Mouse (Mus musculus): ENCODE measurements around the gene Cdk14.
A peak's percentile ranks its signal among the peaks of the same experiment; 100 is the strongest.
"Not testable (repeated sequence)": the region's sequence is repeated elsewhere in the genome, so short reads cannot be mapped to it uniquely, and the experiment has no call there.

The Cdk14 gene

GRCm38 (mm10) chr5:5367550-5367949, 52.6 kb downstream of the Cdk14 start:
- DNase-seq (ENCODE audit: low spot score in 2 of 2): no peak

- DNase-seq (ENCODE audit: low spot score in 2 of 2): no peak
Observed at GRCm38 (mm10) chr5:5365285-5366076, 54.6 kb downstream of the Cdk14 start.

- no peak for DNase-seq (ENCODE audit: low spot score in 2 of 2)
Observed at GRCm38 (mm10) chr5:5361684-5362083, 58.4 kb downstream of the Cdk14 start.

GRCm38 (mm10) chr5:5360338-5360737, 59.8 kb downstream of the Cdk14 start:
- DNase-seq (ENCODE audit: low spot score in 2 of 2): no peak

GRCm38 (mm10) chr5:5359915-5360314, 60.2 kb downstream of the Cdk14 start:
- DNase-seq (ENCODE audit: low spot score in 2 of 2): no peak

GRCm38 (mm10) chr5:5359370-5359769, 60.7 kb downstream of the Cdk14 start:
- DNase-seq (ENCODE audit: low spot score in 2 of 2): no peak

GRCm38 (mm10) chr5:5358019-5358717, 61.9 kb downstream of the Cdk14 start:
- DNase-seq (ENCODE audit: low spot score in 2 of 2): no peak

- no peak for DNase-seq (ENCODE audit: low spot score in 2 of 2)
Observed at GRCm38 (mm10) chr5:5354684-5355368, 65.3 kb downstream of the Cdk14 start.

GRCm38 (mm10) chr5:5353946-5354345, 66.2 kb downstream of the Cdk14 start:
- no peak for DNase-seq (ENCODE audit: low spot score in 2 of 2)

- no peak for DNase-seq (ENCODE audit: low spot score in 2 of 2)
Observed at GRCm38 (mm10) chr5:5344646-5345045, 75.5 kb downstream of the Cdk14 start.

GRCm38 (mm10) chr5:5343741-5344140, 76.4 kb downstream of the Cdk14 start:
- no peak for DNase-seq (ENCODE audit: low spot score in 2 of 2)

- DNase-seq (ENCODE audit: low spot score in 2 of 2): no peak
Observed at GRCm38 (mm10) chr5:5343267-5343666, 76.8 kb downstream of the Cdk14 start.

- DNase-seq (ENCODE audit: low spot score in 2 of 2): peak in 1 of 2 experiments; percentile 7
Observed at GRCm38 (mm10) chr5:5342410-5343137, 77.5 kb downstream of the Cdk14 start.

- DNase-seq (ENCODE audit: low spot score in 2 of 2): no peak
Observed at GRCm38 (mm10) chr5:5341611-5342010, 78.5 kb downstream of the Cdk14 start.

- DNase-seq (ENCODE audit: low spot score in 2 of 2): no peak
Observed at GRCm38 (mm10) chr5:5333916-5334315, 86.2 kb downstream of the Cdk14 start.

- DNase-seq (ENCODE audit: low spot score in 2 of 2): no peak
Observed at GRCm38 (mm10) chr5:5330926-5331460, 89.1 kb downstream of the Cdk14 start.

GRCm38 (mm10) chr5:5329018-5329417, 91.1 kb downstream of the Cdk14 start:
- DNase-seq (ENCODE audit: low spot score in 2 of 2): not testable (repeated sequence)

- no peak for DNase-seq (ENCODE audit: low spot score in 2 of 2)
Observed at GRCm38 (mm10) chr5:5326716-5327115, 93.4 kb downstream of the Cdk14 start.

- DNase-seq (ENCODE audit: low spot score in 2 of 2): no peak
Observed at GRCm38 (mm10) chr5:5322699-5323098, 97.4 kb downstream of the Cdk14 start.

GRCm38 (mm10) chr5:5320506-5321181, 99.5 kb downstream of the Cdk14 start:
- DNase-seq (ENCODE audit: low spot score in 2 of 2): no peak
